Mouse (Mus musculus) urinary bladder, postnatal 36 days (tissue): ENCODE measurements at regions not wholly inside any gene's neighbourhood (a gene's known extent, or its start where the extent isn't known, plus 50 kb on each side); places are given as distances from the start of the nearest gene placed in this dataset.

Experiments
- DNase-seq, 2 experiments: peaks; one replicate each; pipeline ENCODE4 v3.0.0; 2022; ENCODE audit warnings: low spot score in 2 of 2, mixed read lengths in 1 of 2

DNA sequence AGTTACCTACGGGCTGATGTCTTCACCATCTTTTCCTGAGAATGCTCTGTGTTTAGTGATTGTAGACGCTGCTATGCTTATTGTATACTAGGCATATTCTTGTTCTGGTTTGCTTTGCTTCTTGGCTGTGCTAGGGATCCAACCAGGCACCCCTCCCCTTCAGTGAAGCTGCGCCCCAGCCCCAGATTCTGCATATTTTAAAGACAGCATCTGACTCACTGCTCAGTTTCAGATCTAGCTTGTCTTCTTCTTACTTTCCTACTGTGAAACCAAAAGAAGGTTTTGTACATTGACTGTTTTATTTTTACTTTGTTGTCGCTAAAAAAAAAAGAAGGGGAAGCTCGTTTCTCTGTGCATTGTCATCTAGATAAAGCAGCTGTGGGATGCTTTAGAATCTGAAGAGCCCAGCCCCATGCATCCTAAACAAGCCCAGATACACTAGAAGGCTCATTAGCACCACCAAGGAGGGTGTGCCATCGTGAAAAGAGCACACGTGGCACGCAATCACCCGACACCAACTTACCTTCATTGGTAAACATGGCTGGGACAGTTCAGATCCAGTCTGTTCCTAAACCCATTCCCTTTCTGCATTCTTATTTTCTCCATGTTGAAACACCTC, 83.7 kb upstream of the Phyhipl start:
- no peak for DNase-seq

DNA sequence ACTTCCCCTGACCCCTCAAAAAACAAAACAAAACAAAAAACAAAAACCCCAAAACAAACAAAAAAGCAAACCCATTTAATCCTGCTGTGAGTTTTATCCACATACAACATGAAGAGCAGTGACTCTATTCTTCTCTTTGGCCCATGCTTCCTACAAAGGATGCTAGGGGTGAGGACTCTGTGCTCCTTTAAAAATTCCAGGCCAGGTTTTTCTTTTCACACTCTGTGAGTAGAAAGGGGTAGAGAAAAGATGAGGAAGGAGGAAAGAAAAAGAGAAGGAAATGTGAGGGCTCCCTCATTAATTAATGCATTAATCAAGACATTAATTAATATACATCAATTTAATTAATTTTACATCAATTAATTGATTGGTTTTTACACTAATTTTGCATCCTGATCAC, 82.9 kb upstream of the Phyhipl start:
- DNase-seq, result no peak

DNA sequence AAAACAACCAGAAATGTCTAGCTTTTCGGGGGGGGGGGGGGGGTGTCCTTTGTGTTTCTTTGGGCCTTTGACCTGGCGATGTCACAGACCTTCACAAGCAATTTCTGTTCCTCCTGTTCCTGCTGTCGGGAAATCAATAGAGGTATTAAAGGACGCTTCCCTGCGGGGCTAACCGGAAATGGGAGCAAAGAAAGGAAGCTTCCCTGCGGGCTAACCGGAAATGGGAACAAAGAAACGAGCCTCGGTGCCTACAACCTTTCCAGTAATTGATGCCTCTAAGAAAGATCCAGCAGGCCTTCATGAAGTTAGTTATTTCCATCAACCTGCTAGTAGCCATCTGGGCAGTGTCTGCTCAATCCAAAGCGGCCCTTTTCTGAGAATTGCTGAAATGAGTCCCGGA, 78.2 kb upstream of the Phyhipl start:
- DNase-seq, result no peak

DNA sequence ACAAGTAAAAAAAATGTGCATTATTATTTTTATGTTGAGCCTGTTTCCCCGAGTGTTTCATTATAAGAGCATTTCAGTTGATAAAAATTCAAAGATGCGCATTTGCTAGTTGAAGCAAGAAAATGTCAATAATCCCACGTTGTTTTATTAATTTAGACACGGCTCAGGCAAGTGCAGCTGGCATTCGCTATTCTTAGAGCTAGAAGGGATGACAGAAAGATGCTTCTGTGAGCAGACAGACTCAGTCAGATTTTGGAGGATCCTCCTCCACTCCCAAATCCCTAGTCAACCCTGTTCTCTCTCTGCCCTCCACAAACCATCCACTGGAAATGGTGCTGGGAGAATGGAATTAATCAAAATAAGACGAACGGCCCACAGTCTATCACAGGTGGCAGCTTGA, 77.7 kb upstream of the Phyhipl start:
- DNase-seq, result no peak

DNA sequence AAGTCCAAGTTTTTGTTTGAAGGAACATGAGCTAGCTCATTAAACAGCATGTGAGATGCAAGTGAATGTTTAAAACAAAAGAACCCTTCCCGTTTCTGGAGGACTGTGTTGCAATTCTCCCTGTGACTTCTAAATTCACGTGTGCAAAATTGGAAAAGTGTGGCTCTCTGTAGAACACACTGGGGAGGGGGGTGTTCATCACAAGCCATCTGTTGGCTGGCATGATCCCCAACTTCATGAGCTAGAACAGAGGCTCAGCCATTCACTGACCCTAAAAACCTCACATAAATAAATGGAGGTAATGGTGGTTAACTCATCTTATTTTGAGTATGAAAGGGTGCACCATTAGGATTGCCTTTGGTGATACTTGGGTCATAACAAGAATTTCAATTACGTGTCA, 69.3 kb upstream of the Phyhipl start:
- no peak for DNase-seq

DNA sequence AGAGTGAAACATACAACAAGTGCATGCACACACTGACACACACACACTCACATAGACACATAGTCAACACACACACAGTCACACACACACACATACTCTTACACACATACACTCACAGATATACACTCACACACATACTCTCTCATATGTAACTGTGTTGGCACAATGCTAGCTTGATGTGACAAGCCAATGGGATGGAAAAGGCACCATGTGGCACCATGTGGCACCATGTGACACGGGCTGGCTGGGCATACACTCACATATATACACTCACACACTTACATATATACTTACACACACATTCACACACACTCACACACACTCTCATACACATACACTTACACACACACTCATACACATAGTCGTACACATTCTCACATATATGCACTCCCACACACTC, 67.0 kb upstream of the Phyhipl start:
- no peak for DNase-seq

DNA sequence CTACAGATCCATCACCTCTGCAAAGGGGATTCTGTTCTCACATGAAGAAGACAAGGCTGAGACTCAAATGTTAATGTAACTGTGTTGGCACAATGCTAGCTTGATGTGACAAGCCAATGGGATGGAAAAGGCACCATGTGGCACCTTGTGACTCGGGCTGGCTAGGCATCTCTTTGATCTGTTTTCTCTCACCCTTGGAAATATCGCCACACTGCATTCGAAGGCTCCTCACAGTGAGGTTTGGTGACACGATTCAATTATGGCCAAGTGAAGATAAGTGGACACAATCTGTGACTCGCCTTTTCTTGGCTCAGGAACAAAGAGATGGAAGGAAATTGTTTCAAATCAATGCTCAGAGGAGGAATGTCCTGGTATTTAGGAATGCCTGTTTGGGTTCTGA, 66.6 kb upstream of the Phyhipl start:
- DNase-seq, result no peak

DNA sequence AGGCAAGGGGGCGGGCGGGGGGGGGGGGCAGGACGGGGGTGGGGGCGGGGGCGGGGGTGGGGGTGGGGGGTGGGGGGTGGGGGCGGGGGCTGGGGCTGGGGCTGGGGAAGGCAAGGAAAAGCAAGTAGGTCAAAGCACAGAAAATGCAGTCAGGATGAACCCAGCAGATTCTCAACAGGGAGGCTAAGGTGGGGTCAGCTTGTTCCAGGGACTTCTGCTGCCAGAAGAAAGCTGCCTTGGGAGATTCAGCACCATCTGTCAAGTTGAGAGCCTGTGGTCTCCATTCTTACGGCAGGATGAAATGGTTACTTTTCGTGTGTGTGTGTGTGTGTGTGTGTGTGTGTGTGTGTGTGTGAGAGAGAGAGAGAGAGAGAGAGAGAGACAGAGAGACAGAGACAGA, 61.7 kb upstream of the Phyhipl start:
- DNase-seq, result no peak

DNA sequence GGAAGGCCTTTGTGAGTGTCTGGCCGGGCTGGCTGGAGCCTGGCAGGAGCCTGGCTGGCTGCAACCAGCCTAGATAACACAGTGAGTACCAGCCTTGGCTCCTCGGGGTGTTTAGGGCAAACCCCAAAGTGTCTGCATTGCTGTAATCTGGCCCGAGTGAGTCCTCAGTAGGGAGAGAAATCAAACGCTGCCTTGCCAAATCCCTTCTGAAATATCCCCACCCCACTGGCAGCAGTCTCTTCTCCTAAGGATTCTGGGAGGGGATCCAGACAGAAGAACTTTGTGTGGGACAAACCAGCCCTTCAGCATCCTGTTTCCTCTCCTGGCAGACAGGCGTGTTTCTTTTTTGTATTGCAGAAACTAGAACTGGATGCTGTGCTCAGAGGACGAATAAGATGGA, 61.3 kb upstream of the Phyhipl start:
- DNase-seq, result peak; percentile 8 to 55

DNA sequence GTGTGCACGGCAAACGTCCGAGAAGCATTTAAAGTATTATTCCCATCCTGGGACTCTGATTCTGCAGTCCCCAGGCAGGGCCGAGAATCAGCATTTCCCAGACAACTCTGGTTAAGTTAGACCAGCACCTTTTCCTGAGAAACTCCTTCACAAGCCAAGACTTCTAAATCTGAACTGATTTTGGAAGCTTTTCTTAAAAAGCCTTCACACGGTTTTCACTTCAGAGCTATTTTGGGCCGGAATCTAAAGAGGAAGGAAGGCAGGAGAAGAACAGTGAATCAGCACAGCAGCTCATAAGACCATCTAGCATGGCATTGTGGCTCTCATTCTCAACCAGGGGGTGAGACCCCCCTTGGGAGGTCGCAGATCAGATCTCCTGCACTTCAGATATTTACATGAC, 57.5 kb upstream of the Phyhipl start:
- no peak for DNase-seq

DNA sequence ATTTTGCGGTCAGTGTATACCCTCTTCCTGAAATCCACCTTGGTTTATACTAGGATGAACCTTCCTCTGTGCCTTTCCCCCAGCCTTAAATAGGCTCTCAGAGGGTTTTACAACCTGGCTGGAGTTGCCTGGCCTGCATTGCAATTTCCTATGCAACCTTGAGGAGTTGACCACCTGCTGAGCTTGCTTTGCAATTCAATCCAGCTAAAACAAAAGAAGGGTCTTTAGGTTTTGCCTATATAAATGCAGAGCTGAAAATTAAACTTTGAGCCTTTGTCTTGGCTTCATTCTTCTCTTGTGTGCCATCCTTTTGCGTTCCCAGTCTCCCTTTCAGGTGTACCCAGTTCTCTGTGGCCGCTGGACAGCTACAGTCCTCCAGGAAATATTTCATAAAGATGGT, 53.0 kb upstream of the Phyhipl start:
- DNase-seq, result no peak
